Mouse (Mus musculus) liver, adult 2 months (tissue): Measurements from ENCODE around the gene Dsp. TPM values are rescaled to one million over a fixed set of nuclear protein-coding genes. Genes with fewer than 3 reads are reported as not detected.

ENCODE experiments used
- DNase-seq: peaks from one replicate; pipeline ENCODE4 v3.0.0-alpha.2; 2011; ENCODE audit warnings: low read depth, low spot score; ENCODE audit errors: extremely low read depth
- H3K27ac ChIP-seq: fragments of 200-500 bp; replicated peaks from 2 replicates; pipeline ENCODE4 v1.5.1; 2012; ENCODE audit warnings: low read depth, mild to moderate bottlenecking, control low read depth, inconsistent platforms, low read length; ENCODE audit not compliant: insufficient read depth
- H3K27me3 ChIP-seq: fragments of 200-500 bp; 2 replicates; pipeline ENCODE4 v1.6.1; 2012; ENCODE audit warnings: mild to moderate bottlenecking, moderate library complexity, low read length, inconsistent platforms; ENCODE audit not compliant: control insufficient read depth, insufficient read depth
- H3K36me3 ChIP-seq: fragments of 200-500 bp; 2 replicates; pipeline ENCODE4 v1.6.1; 2012; ENCODE audit warnings: low read length, inconsistent platforms; ENCODE audit not compliant: control insufficient read depth, insufficient read depth
- H3K4me1 ChIP-seq: fragments of 200-500 bp; 2 replicates; pipeline ENCODE4 v1.6.1; 2011; ENCODE audit warnings: low read length; ENCODE audit not compliant: control insufficient read depth, insufficient read depth
- H3K4me3 ChIP-seq: fragments of 200-500 bp; 2 replicates; pipeline ENCODE4 v1.5.1; 2011; ENCODE audit warnings: low read depth, mild to moderate bottlenecking, control low read depth, low read length, moderate library complexity; ENCODE audit not compliant: insufficient read depth
- H3K79me2 ChIP-seq: fragments of 200-500 bp; 2 replicates; pipeline ENCODE4 v1.6.1; 2012; ENCODE audit warnings: inconsistent platforms, mild to moderate bottlenecking, low read length, moderate library complexity; ENCODE audit not compliant: control insufficient read depth, insufficient read depth
- H3K9ac ChIP-seq: fragments of 200-500 bp; 2 replicates; pipeline ENCODE4 v1.6.1; 2012; ENCODE audit warnings: low read depth, mild to moderate bottlenecking, control low read depth, inconsistent platforms, low read length
- CTCF ChIP-seq: fragments of 200-500 bp; IDR thresholded peaks from 2 replicates; pipeline ENCODE4 v1.5.1; 2011; ENCODE audit warnings: low read depth, low read length, control low read depth
- POLR2A ChIP-seq: fragments of 200-500 bp; IDR thresholded peaks from 2 replicates; pipeline ENCODE4 v1.6.1; 2011; ENCODE audit warnings: low read length, control low read depth; ENCODE audit not compliant: insufficient read depth; ENCODE audit errors: extremely low read depth
- WGBS: fragments of 180-500 bp; shearing (Covaris S2); methylation state at CpG from one replicate; pipeline ENCODE4 v1.1.7; 2018; 5-methylcytosine and 5-hydroxymethylcytosine counted together
- polyA plus RNA-seq: library from polyadenylated mRNA; depleted of rRNA; stranded (reverse); fragments of >200 nt; gene quantifications from 2 replicates; pipeline ENCODE4 v1.2.3, GENCODE M21; 2012; rRNA removed
- total RNA-seq: library from RNA; depleted of rRNA; stranded (reverse); fragments of >200 nt; gene quantifications from 2 replicates; pipeline ENCODE4 v1.2.3, GENCODE M21; 2014; rRNA removed

Dsp gene
- 20.1 and 23.9 TPM in 2 replicates for total RNA-seq
- 5.8 and 7.0 TPM in 2 replicates for polyA plus RNA-seq

- Histone ChIP-seq H3K4me1 (peaks cover 3% of the 10 kb centered on the region; the same call in 1 of the 2 replicates), H3K4me3 (peak within 1 kb of the TSS; percentile 67), H3K36me3 (no peaks in the 10 kb centered on the region), H3K79me2 (no peaks in the 10 kb centered on the region; the same call in 1 of the 2 replicates), H3K27me3 (no peaks in the 10 kb centered on the region), H3K27ac (peak within 1 kb of the TSS; percentile 98), H3K9ac (peak within 1 kb of the TSS; percentile 70)
- TF ChIP-seq CTCF = no peak
- TF ChIP-seq POLR2A = peak; percentile 92
- WGBS = under 1% methylated on average over 58 of the region's 58 CpGs
- DNase-seq = peak; percentile 77
Observed at GRCm38 (mm10) chr13:38151069-38151588, at the start of gene Dsp. Dsp (plus strand) TSS chr13:38151294.

DNA sequence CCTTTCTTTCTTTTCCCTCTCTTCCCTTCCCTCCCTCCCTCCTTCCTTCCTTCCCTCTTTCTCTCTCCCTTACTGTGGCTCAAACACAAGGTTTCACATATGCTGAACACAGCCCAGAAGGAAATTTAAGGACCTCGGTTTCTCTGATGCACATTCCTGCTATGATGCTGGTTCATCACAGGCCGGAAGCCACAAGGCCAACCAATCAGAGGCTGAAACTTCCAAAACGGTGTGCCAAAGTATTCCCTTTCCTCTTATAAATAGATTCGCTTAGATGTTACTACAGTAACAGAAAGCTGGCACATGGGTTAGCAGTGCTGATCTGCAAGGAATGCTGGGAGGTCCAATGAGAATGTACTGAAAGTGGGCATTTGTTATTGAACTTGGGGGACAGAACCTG lies 47.7 kb upstream of the Dsp start:
- H3K27ac ChIP-seq = no peak overlapping the region
- no peak for TF ChIP-seq CTCF
- TF ChIP-seq POLR2A = no peak
- no peak overlapping the region for H3K4me3 ChIP-seq
- no peaks in the 10 kb centered on the region for H3K4me1 ChIP-seq
- H3K27me3 ChIP-seq = no peaks in the 10 kb centered on the region
- WGBS = 87% methylated on average over 4 of the region's 4 CpGs
- H3K36me3 ChIP-seq = no peaks in the 10 kb centered on the region
- no peak for DNase-seq
- no peaks in the 10 kb centered on the region for H3K79me2 ChIP-seq
- no peak overlapping the region for H3K9ac ChIP-seq

DNA sequence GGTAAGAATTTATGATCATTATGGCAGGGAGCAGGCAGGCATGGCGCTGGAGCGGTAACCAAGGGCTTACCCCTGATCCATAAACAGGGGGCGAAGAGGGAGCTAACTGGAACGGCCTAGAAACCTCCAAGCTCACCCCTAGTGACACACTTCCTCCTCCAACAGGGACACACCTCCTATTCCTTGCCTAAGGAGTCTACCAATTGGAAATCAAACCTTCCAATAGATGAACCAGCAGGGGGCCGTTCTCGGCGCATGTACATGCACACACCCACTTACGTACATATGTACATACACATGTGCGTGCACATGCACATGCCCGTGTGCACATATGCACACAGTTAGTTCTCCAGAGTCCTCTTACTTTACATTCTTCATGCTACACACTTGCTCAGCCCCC lies 46.6 kb upstream of the Dsp start:
- no peak overlapping the region for H3K27ac ChIP-seq
- H3K4me1 ChIP-seq = no peaks in the 10 kb centered on the region
- H3K9ac ChIP-seq = no peak overlapping the region
- H3K79me2 ChIP-seq = no peaks in the 10 kb centered on the region
- WGBS = 92% methylated on average over 10 of the region's 10 CpGs
- no peaks in the 10 kb centered on the region for H3K27me3 ChIP-seq
- no peak overlapping the region for H3K4me3 ChIP-seq
- TF ChIP-seq POLR2A = no peak
- no peak for TF ChIP-seq CTCF
- DNase-seq = no peak
- no peaks in the 10 kb centered on the region for H3K36me3 ChIP-seq

DNA sequence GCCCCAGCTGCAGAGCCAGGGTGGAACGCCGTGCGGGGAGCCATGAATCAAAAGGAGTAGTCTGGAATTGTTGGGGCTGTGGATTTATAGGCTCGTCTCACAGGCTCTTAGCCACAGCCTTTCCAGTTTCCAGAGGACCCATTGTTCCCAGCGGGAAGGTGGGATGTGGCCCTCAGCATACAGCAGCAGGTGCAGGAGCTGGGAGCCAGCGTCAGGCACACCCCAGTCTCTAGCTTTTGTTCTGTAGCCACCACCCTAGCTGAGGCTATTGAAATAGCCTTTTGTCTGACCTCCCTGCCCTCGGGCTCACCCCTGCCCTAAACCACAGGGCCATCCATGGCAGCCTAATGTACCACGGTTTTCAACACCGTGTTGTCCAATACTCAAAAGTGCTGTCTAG lies 42.0 kb upstream of the Dsp start:
- no peaks in the 10 kb centered on the region for H3K36me3 ChIP-seq
- no peaks in the 10 kb centered on the region for H3K79me2 ChIP-seq
- no peak for DNase-seq
- H3K27ac ChIP-seq = no peak overlapping the region
- no peaks in the 10 kb centered on the region for H3K4me1 ChIP-seq
- TF ChIP-seq CTCF (no peak), POLR2A (no peak)
- 93% methylated on average over 9 of the region's 9 CpGs for WGBS
- no peaks in the 10 kb centered on the region for H3K27me3 ChIP-seq
- no peak overlapping the region for H3K9ac ChIP-seq
- no peak overlapping the region for H3K4me3 ChIP-seq

DNA sequence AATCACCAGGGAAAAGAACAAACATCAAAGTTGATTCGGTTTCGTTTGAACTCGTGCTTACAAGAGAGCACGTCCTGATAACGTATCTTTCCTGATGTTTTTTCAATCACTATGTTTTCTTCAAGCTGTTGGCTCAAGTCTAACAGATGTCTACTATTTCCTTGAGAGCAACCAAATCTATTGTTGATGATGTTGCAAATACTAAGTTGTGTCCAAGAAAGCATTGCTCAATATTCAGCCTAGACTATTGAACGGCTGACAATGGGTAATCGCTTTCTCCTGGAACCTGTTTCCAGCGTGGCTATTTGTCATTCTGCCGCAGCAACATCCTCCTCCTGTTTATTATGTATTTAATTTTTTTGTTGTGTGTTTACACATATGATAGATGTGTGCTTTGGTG lies 28.8 kb upstream of the Dsp start:
- H3K79me2 ChIP-seq = no peaks in the 10 kb centered on the region
- H3K4me1 ChIP-seq = no peaks in the 10 kb centered on the region; the same call in 1 of the 2 replicates
- H3K36me3 ChIP-seq = no peaks in the 10 kb centered on the region
- peak; percentile 75 for DNase-seq
- H3K27me3 ChIP-seq = no peaks in the 10 kb centered on the region
- H3K27ac ChIP-seq = no peak overlapping the region
- WGBS = 36% methylated on average over 9 of the region's 9 CpGs
- no peak for TF ChIP-seq POLR2A
- TF ChIP-seq CTCF = no peak
- no peak overlapping the region for H3K4me3 ChIP-seq
- no peak overlapping the region for H3K9ac ChIP-seq

DNA sequence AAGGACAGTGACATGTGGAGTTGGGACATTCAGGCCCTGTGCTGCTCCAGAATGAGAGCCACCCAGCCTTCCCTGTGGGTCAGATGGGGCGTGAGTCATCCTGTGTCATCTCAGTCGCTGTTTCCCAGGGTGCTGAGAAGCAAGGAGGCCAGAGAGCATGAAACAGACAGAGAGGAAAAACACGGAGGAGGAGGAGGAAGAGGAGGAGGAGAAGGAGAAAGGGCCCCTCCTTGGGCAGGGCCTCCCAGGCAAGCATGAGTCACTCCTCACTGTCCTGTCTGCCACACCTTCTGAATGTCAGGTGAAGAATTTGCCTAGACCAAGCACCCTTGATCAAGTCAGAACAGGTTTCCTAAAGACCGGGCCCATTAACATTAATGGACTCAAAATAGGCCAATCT lies 27.4 kb upstream of the Dsp start:
- Histone ChIP-seq H3K9ac (no peak overlapping the region), H3K27me3 (no peaks in the 10 kb centered on the region), H3K4me3 (no peak overlapping the region), H3K27ac (no peak overlapping the region), H3K4me1 (no peaks in the 10 kb centered on the region; the same call in 1 of the 2 replicates), H3K36me3 (no peaks in the 10 kb centered on the region), H3K79me2 (no peaks in the 10 kb centered on the region)
- TF ChIP-seq CTCF (no peak), POLR2A (no peak)
- 84% methylated on average over 4 of the region's 4 CpGs for WGBS
- no peak for DNase-seq
